Comparison of ENCODE assay signal across 12 mouse cellular contexts in genomic region chr12:91749543-91750184, GRCm38 (mm10). TPM values are rescaled to one million over a fixed set of nuclear protein-coding genes. Genes with fewer than 3 reads are reported as not detected.
DNase-seq lines count a peak whose midpoint lies in the region; ATAC-seq and TF ChIP-seq lines count a peak whose summit lies in the region.
"Had no signal": no experiment of that assay in that cellular context is flagged by ENCODE, and none has a peak within 500 bp of the region (broad histone marks: within the 10 kb centered on the region; RNA-seq: fewer than 3 reads in every experiment).

No protein-coding gene starts in this region.

- H3K27me3 ChIP-seq in forebrain, embryonic 13.5 days, result no peaks in the 10 kb centered on the region
- H3K27me3 ChIP-seq in forebrain, embryonic 12.5 days, result no peaks in the 10 kb centered on the region
- H3K27me3 ChIP-seq in midbrain, embryonic 13.5 days, result no peaks in the 10 kb centered on the region
- no peaks in the 10 kb centered on the region for H3K27me3 ChIP-seq in midbrain, embryonic 10.5 days (ENCODE audit: low read depth, poor library complexity, severe bottlenecking)
- no peaks in the 10 kb centered on the region for H3K27me3 ChIP-seq in midbrain, postnatal 0 days (ENCODE audit: insufficient read depth, low read length)

- H3K4me3 ChIP-seq in forebrain, embryonic 13.5 days, result no peak overlapping the region
- H3K4me3 ChIP-seq in forebrain, embryonic 12.5 days (replicated peaks), result no peak overlapping the region
- no peak overlapping the region for H3K4me3 ChIP-seq in midbrain, embryonic 13.5 days (replicated peaks)
- H3K4me3 ChIP-seq in midbrain, embryonic 10.5 days, result no peak overlapping the region
- H3K4me3 ChIP-seq in midbrain, postnatal 0 days (ENCODE audit: low read depth, low read length), result no peak overlapping the region

- H3K4me1 ChIP-seq in forebrain, embryonic 13.5 days, result peaks cover 30% of the 10 kb centered on the region
- H3K4me1 ChIP-seq in forebrain, embryonic 12.5 days, result peaks cover 13% of the 10 kb centered on the region
- peaks cover 28% of the 10 kb centered on the region for H3K4me1 ChIP-seq in midbrain, embryonic 13.5 days (replicated peaks)
- peaks cover 5% of the 10 kb centered on the region; the same call in 1 of the 2 replicates for H3K4me1 ChIP-seq in midbrain, embryonic 10.5 days
- no peaks in the 10 kb centered on the region for H3K4me1 ChIP-seq in midbrain, postnatal 0 days (ENCODE audit: insufficient read depth, low read length)

- WGBS in forebrain, embryonic 13.5 days, result 69% methylated on average over 11 of the region's 11 CpGs
- WGBS in forebrain, embryonic 12.5 days, result 83% methylated on average over 11 of the region's 11 CpGs
- 65% methylated on average over 11 of the region's 11 CpGs for WGBS in midbrain, embryonic 13.5 days
- 87% methylated on average over 11 of the region's 11 CpGs for WGBS in midbrain, embryonic 10.5 days
- WGBS in midbrain, postnatal 0 days, result 53% methylated on average over 11 of the region's 11 CpGs

- no peak overlapping the region for H3K4me2 ChIP-seq in forebrain, embryonic 13.5 days
- H3K4me2 ChIP-seq in forebrain, embryonic 12.5 days, result no peak overlapping the region
- H3K4me2 ChIP-seq in midbrain, embryonic 13.5 days (replicated peaks), result no peak overlapping the region
- no peak overlapping the region for H3K4me2 ChIP-seq in midbrain, postnatal 0 days (ENCODE audit: low read depth, low read length, poor library complexity, severe bottlenecking)

- H3K9me3 ChIP-seq in forebrain, embryonic 13.5 days (replicated peaks), result no peaks in the 10 kb centered on the region
- H3K9me3 ChIP-seq in forebrain, embryonic 12.5 days, result no peaks in the 10 kb centered on the region
- no peaks in the 10 kb centered on the region for H3K9me3 ChIP-seq in midbrain, embryonic 13.5 days
- no peaks in the 10 kb centered on the region for H3K9me3 ChIP-seq in midbrain, embryonic 10.5 days (replicated peaks)
- H3K9me3 ChIP-seq in midbrain, postnatal 0 days (ENCODE audit: low read length), result no peaks in the 10 kb centered on the region

- no peak for ATAC-seq in forebrain, embryonic 13.5 days
- ATAC-seq in forebrain, embryonic 12.5 days (ENCODE audit: low FRiP score), result no peak
- ATAC-seq in midbrain, embryonic 13.5 days, result 0 out of 2 replicates have a peak, but pooled peaks have one; percentile 67
- ATAC-seq in midbrain, postnatal 0 days (ENCODE audit: low FRiP score), result peak; percentile 71; the same call in 1 of the 2 replicates
- ATAC-seq: inflammation-experienced regulatory T-cells, adult 6 months had no signal

- TF ChIP-seq CTCF in midbrain, postnatal 0 days (IDR thresholded peaks at IDR 0.05), result no peak

- H3K36me3 ChIP-seq in forebrain, embryonic 13.5 days (ENCODE audit: poor library complexity, severe bottlenecking), result no peaks in the 10 kb centered on the region
- H3K36me3 ChIP-seq in forebrain, embryonic 12.5 days (replicated peaks), result no peaks in the 10 kb centered on the region
- no peaks in the 10 kb centered on the region for H3K36me3 ChIP-seq in midbrain, embryonic 13.5 days
- H3K36me3 ChIP-seq in midbrain, embryonic 10.5 days, result no peaks in the 10 kb centered on the region
- no peaks in the 10 kb centered on the region for H3K36me3 ChIP-seq in midbrain, postnatal 0 days (ENCODE audit: insufficient read depth, low read length)

- no peak overlapping the region for H3K9ac ChIP-seq in forebrain, embryonic 13.5 days
- no peak overlapping the region for H3K9ac ChIP-seq in forebrain, embryonic 12.5 days
- H3K9ac ChIP-seq in midbrain, embryonic 13.5 days (replicated peaks), result no peak overlapping the region
- H3K9ac ChIP-seq in midbrain, postnatal 0 days (replicated peaks; ENCODE audit: low read length, poor library complexity, severe bottlenecking), result no peak overlapping the region

- peak overlapping the region; percentile 51; the same call in 1 of the 2 replicates for H3K27ac ChIP-seq in forebrain, embryonic 13.5 days
- H3K27ac ChIP-seq in forebrain, embryonic 12.5 days, result no peak overlapping the region
- H3K27ac ChIP-seq in midbrain, embryonic 13.5 days, result no peak overlapping the region
- H3K27ac ChIP-seq in midbrain, embryonic 10.5 days (replicated peaks), result no peak overlapping the region
- H3K27ac ChIP-seq in midbrain, postnatal 0 days (ENCODE audit: low read depth, low read length), result 0 out of 2 replicates have a peak overlapping the region, but pooled peaks have one; percentile 38

- DNase-seq in midbrain, embryonic 10.5 days (ENCODE audit: low spot score), result no peak
- peak; percentile 37 to 67 for DNase-seq in layer of hippocampus, adult 18-20 months (ENCODE audit: low spot score in 2 of 2)
- DNase-seq in midbrain, postnatal 0 days (ENCODE audit: low spot score), result peak; percentile 66
- no peak for DNase-seq in spleen, postnatal 14 days (ENCODE audit: low spot score in 2 of 2)
- no peak for DNase-seq in lung, postnatal 4 days
- DNase-seq: adrenal gland, postnatal 10 days; lung, postnatal 14 days; thymus, adult 2 months had no signal

RNA-seq across cellular contexts. Expression of gene Ston2, which starts 38.5 kb away (rescaled TPM):
- polyA plus RNA-seq in forebrain, embryonic 13.5 days (2015; fragmentation: Nextera tagmentation; extraction: Ambion mirVana), result 10.5 and 13.2 TPM in 2 replicates
- polyA plus RNA-seq in forebrain, embryonic 12.5 days (2016; fragmentation: Nextera tagmentation; extraction: Ambion mirVana), result 11.9 and 14.2 TPM in 2 replicates
- 3.8 and 7.4 TPM in 2 replicates for polyA plus RNA-seq in midbrain, embryonic 13.5 days (2015; fragmentation: Nextera tagmentation; extraction: Ambion mirVana)
- polyA plus RNA-seq in midbrain, embryonic 10.5 days (2016; fragmentation: Nextera tagmentation; extraction: Ambion mirVana), result 9.4 and 9.9 TPM in 2 replicates
- total RNA-seq in layer of hippocampus, adult 18-20 months (2021), result 10 to 100 TPM; 31.4 to 35.4 TPM
- total RNA-seq in midbrain, postnatal 0 days (2014; rRNA removed), result 9.4 and 16.8 TPM in 2 replicates
- polyA plus RNA-seq in midbrain, postnatal 0 days (2015; fragmentation: Nextera tagmentation; extraction: Ambion mirVana), result 5.6 and 7.4 TPM in 2 replicates

Comparison
In these comparisons a context has a peak if more than half of its experiments do, and no peak if none do; other contexts are left out.
1. H3K27ac ChIP-seq: peak in forebrain, embryonic 13.5 days (single experiment) and midbrain, postnatal 0 days (single experiment); none in forebrain, embryonic 12.5 days (single experiment), midbrain, embryonic 13.5 days (single experiment) and midbrain, embryonic 10.5 days (single experiment).
2. DNase-seq: peak in layer of hippocampus, adult 18-20 months (2 of 2) and midbrain, postnatal 0 days (single experiment); none in midbrain, embryonic 10.5 days (single experiment), spleen, postnatal 14 days (0 of 2) and lung, postnatal 4 days (0 of 2).
3. ATAC-seq: peak in midbrain, embryonic 13.5 days (single experiment) and midbrain, postnatal 0 days (single experiment); none in forebrain, embryonic 13.5 days (single experiment) and forebrain, embryonic 12.5 days (single experiment).